ENCODE assay signal across 8 mouse cellular contexts in the genomic region with DNA sequence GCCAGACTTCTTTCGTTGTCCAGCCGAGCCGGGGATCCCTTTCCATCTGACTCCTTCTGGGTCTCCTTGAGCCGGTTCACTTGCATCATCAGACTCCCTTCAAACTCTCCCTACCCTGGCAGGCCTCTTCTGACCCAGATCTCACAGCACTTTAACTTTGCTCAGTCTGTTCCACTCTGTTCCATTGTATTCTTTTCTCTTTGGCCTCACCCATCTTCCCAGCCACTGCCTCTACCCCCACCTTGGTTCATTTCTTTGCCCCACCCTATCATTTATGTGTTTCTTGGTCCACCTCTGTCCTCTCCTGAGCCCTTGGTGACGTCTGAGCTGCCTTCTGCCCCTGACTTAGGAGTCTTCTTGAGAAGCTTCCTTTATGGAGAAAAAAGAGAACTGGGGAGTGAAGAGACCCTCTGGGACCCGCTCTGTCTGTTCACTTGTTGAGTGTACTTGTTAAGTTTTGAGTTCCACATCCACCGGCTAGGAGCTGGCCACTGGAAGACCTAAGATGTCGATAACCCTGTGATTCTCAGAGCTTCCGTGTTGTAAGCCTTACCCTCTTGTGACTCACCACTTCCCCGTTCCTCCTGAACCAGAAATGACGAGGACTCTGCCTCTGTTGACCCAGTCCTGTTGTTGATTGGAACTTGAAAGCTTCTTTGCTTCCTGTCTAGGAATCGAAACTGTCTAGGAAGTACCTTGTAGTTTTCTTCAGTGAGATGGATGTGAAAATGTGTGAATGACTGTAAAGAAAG. TPM values are rescaled to one million over a fixed set of nuclear protein-coding genes. Genes with fewer than 3 reads are reported as not detected.
DNase-seq lines count a peak whose midpoint lies in the region; ATAC-seq lines count a peak whose summit lies in the region.

No protein-coding gene starts in this region.

- H3K4me2 ChIP-seq in embryonic facial prominence, embryonic 13.5 days, result peak overlapping the region; percentile 93
- peak overlapping the region; percentile 84 for H3K4me2 ChIP-seq in limb, embryonic 12.5 days
- H3K4me2 ChIP-seq in midbrain, embryonic 12.5 days (replicated peaks), result peak overlapping the region; percentile 96

- DNase-seq in spleen, adult 12 weeks (ENCODE audit: low spot score), result peak; percentile 51
- DNase-seq in spleen, postnatal 14 days (ENCODE audit: low spot score in 2 of 2), result no peak
- DNase-seq in heart, postnatal 25 days (ENCODE audit: low spot score), result peak; percentile 32
- peak; percentile 18 to 31 for DNase-seq in thymus, postnatal 10 days (ENCODE audit: low spot score in 2 of 2)
- DNase-seq in layer of hippocampus, adult 11-12 months (ENCODE audit: low spot score), result no peak

- ATAC-seq in embryonic facial prominence, embryonic 13.5 days (ENCODE audit: insufficient number of reproducible peaks, insufficient read depth, low FRiP score, low TSS enrichment, low read depth), result no peak
- ATAC-seq in limb, embryonic 12.5 days (ENCODE audit: insufficient number of reproducible peaks, insufficient read depth, low FRiP score, low TSS enrichment, low read depth), result no peak
- peak; percentile 6; the same call in 1 of the 2 replicates for ATAC-seq in midbrain, embryonic 12.5 days (ENCODE audit: low FRiP score, low read depth)

- H3K9me3 ChIP-seq in embryonic facial prominence, embryonic 13.5 days, result no peaks in the 10 kb centered on the region
- no peaks in the 10 kb centered on the region for H3K9me3 ChIP-seq in limb, embryonic 12.5 days
- no peaks in the 10 kb centered on the region for H3K9me3 ChIP-seq in midbrain, embryonic 12.5 days

- H3K4me1 ChIP-seq in embryonic facial prominence, embryonic 13.5 days, result peaks cover 21% of the 10 kb centered on the region
- H3K4me1 ChIP-seq in limb, embryonic 12.5 days (replicated peaks), result peaks cover 21% of the 10 kb centered on the region
- peaks cover 23% of the 10 kb centered on the region for H3K4me1 ChIP-seq in midbrain, embryonic 12.5 days

- peaks cover 20% of the 10 kb centered on the region for H3K36me3 ChIP-seq in embryonic facial prominence, embryonic 13.5 days
- H3K36me3 ChIP-seq in limb, embryonic 12.5 days, result peaks cover 18% of the 10 kb centered on the region; the same call in 1 of the 2 replicates
- H3K36me3 ChIP-seq in midbrain, embryonic 12.5 days, result peaks cover 18% of the 10 kb centered on the region

- H3K4me3 ChIP-seq in embryonic facial prominence, embryonic 13.5 days, result peak overlapping the region; percentile 85
- H3K4me3 ChIP-seq in limb, embryonic 12.5 days (replicated peaks), result peak overlapping the region; percentile 76
- peak overlapping the region; percentile 78 for H3K4me3 ChIP-seq in midbrain, embryonic 12.5 days

- H3K27me3 ChIP-seq in embryonic facial prominence, embryonic 13.5 days, result no peaks in the 10 kb centered on the region
- H3K27me3 ChIP-seq in limb, embryonic 12.5 days, result no peaks in the 10 kb centered on the region
- H3K27me3 ChIP-seq in midbrain, embryonic 12.5 days, result no peaks in the 10 kb centered on the region

- intact Hi-C loops in heart, postnatal 25 days (cut with DNase I), result loop anchor here (1.0 kb wide), 2 partner anchors 232 to 236 kb away; no protein-coding TSS in a partner anchor

- peak overlapping the region; percentile 89 for H3K27ac ChIP-seq in embryonic facial prominence, embryonic 13.5 days
- peak overlapping the region; percentile 86 for H3K27ac ChIP-seq in limb, embryonic 12.5 days
- H3K27ac ChIP-seq in midbrain, embryonic 12.5 days (replicated peaks), result peak overlapping the region; percentile 66

- 8% methylated on average over 12 of the region's 12 CpGs for WGBS in embryonic facial prominence, embryonic 13.5 days
- WGBS in limb, embryonic 12.5 days, result 15% methylated on average over 12 of the region's 12 CpGs
- WGBS in midbrain, embryonic 12.5 days, result 22% methylated on average over 12 of the region's 12 CpGs

- H3K9ac ChIP-seq in embryonic facial prominence, embryonic 13.5 days, result peak overlapping the region; percentile 96
- H3K9ac ChIP-seq in limb, embryonic 12.5 days (replicated peaks), result peak overlapping the region; percentile 86
- peak overlapping the region; percentile 93 for H3K9ac ChIP-seq in midbrain, embryonic 12.5 days (replicated peaks)

RNA-seq across cellular contexts. Expression of a gene that starts 6.2 kb away (rescaled TPM):
- 32.8 and 34.7 TPM in 2 replicates for polyA plus RNA-seq in embryonic facial prominence, embryonic 13.5 days (2015; fragmentation: Nextera tagmentation; extraction: Ambion mirVana)
- 100 to 1,000 TPM; 112 TPM for total RNA-seq in heart, postnatal 25 days (2021)
- 24.8 and 25.4 TPM in 2 replicates for polyA plus RNA-seq in limb, embryonic 12.5 days (2016; fragmentation: Nextera tagmentation; extraction: Ambion mirVana)
- 26.1 and 27.9 TPM in 2 replicates for polyA plus RNA-seq in midbrain, embryonic 12.5 days (2016; fragmentation: Nextera tagmentation; extraction: Ambion mirVana)

RNA-seq across cellular contexts. Expression of a gene that starts 44.4 kb away (rescaled TPM):
- 1.2 TPM in 1 of 2 replicates, not detected in the other for polyA plus RNA-seq in embryonic facial prominence, embryonic 13.5 days (2015; fragmentation: Nextera tagmentation; extraction: Ambion mirVana)
- total RNA-seq in heart, postnatal 25 days (2021), result not detected
- polyA plus RNA-seq in limb, embryonic 12.5 days (2016; fragmentation: Nextera tagmentation; extraction: Ambion mirVana), result not detected in 2 replicates
- 0.54 and 0.69 TPM in 2 replicates for polyA plus RNA-seq in midbrain, embryonic 12.5 days (2016; fragmentation: Nextera tagmentation; extraction: Ambion mirVana)

RNA-seq across cellular contexts. Expression of a gene that starts 44.6 kb away (rescaled TPM):
- 1.5 and 1.8 TPM in 2 replicates for polyA plus RNA-seq in embryonic facial prominence, embryonic 13.5 days (2015; fragmentation: Nextera tagmentation; extraction: Ambion mirVana)
- total RNA-seq in heart, postnatal 25 days (2021), result 1 to 10 TPM; 3.0 to 3.1 TPM
- polyA plus RNA-seq in limb, embryonic 12.5 days (2016; fragmentation: Nextera tagmentation; extraction: Ambion mirVana), result 1.3 and 1.5 TPM in 2 replicates
- 1.4 and 1.5 TPM in 2 replicates for polyA plus RNA-seq in midbrain, embryonic 12.5 days (2016; fragmentation: Nextera tagmentation; extraction: Ambion mirVana)

RNA-seq across cellular contexts. Expression of a gene that starts 54.2 kb away (rescaled TPM):
- polyA plus RNA-seq in embryonic facial prominence, embryonic 13.5 days (2015; fragmentation: Nextera tagmentation; extraction: Ambion mirVana), result 24.0 and 24.7 TPM in 2 replicates
- 10 to 100 TPM; 23.9 to 26.0 TPM for total RNA-seq in heart, postnatal 25 days (2021)
- polyA plus RNA-seq in limb, embryonic 12.5 days (2016; fragmentation: Nextera tagmentation; extraction: Ambion mirVana), result 14.8 and 16.0 TPM in 2 replicates
- polyA plus RNA-seq in midbrain, embryonic 12.5 days (2016; fragmentation: Nextera tagmentation; extraction: Ambion mirVana), result 9.4 and 13.8 TPM in 2 replicates

Comparison
In these comparisons a context has a peak if more than half of its experiments do, and no peak if none do; other contexts are left out.
1. DNase-seq: peak in spleen, adult 12 weeks (single experiment), heart, postnatal 25 days (single experiment) and thymus, postnatal 10 days (2 of 2); none in spleen, postnatal 14 days (0 of 2) and layer of hippocampus, adult 11-12 months (single experiment).
2. Peak in every context shown above with its lines, with median percentiles within 50 percentile points of each other: H3K27ac ChIP-seq, H3K4me2 ChIP-seq, H3K4me3 ChIP-seq and H3K9ac ChIP-seq.